Mouse (Mus musculus): ENCODE results near the gene 2310034G01Rik. TPM values are rescaled to one million over a fixed set of nuclear protein-coding genes. Genes with fewer than 3 reads are reported as not detected.

Gene 2310034G01Rik
- total RNA-seq, 2 experiments from 2014 or later = 0.33 to 0.38 TPM

DNA sequence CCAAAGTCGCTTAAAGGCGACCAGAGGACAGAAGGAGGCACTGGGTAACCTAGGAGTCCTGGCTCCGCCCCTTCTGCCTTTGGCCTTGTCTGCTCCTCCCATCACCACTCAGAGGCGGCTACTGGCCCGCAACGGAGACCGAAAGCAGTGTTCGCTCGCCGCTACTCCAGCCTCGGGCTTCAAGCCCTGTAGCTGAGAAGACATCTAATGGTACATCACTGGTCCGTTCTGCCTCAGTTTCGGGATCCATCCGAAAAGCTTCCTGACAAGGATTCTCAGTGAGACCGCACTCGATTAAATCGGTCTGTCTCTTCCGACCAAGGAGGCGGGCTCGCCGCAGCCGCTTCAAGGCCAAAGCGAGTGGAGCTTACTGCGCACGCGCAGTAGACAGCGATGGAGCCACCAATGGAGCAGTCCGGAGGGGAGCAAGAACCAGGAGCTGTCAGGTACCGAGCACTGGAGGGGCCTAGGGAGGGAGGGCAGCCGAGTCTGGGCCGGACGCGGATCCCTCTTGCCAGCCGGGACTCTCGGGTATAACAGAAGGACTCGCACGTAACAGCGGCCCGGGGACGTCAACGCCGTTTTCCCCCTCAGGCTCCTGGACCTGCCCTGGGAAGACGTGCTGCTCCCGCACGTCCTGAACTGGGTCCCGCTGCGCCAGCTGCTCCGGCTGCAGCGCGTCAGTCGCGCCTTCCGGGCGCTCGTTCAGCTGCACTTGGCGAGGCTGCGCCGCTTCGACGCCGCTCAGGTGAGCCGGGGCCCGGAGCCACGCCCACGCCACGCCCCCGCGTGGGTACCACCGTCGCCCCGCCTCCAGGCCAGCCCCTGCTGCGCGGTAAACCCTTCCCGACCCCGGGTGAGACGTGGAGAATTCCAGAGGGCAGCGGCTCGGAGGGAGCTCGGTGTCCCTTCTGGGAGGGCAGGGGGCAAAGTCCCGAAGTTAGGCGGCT, 21.7 kb downstream of the 2310034G01Rik start, which contains the start of gene Fbxl15:
TSS of gene Fbxl15 (plus strand) at position 104 of the 950 bp plus-strand sequence.
- peak; percentile 94 for DNase-seq

DNA sequence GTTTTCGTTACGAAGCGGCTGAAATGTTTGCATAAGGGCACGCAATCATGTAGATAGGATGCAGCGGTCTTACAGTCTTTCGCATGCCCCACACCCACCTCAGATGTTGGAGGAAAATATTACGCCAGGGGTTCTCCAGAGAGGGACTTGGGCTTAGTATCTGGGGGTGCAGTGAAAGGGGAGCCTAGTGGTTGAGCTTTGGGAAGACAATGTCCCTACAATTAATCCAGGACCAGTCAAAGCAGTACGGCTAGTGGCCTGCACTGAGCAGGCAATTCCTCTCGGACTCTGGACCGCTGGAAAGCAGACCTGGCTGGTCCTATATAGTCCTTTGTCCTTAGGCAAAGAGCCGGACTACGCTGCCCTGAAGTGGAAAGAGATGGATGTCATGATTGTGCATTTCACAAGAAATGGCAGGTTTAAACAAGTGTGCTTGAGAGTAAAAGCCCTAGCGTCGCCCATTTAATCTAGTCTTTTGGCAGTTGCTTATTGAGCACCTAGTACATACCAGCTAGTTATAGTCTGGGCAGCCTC, 22.5 kb downstream of the 2310034G01Rik start:
- DNase-seq = no peak

DNA sequence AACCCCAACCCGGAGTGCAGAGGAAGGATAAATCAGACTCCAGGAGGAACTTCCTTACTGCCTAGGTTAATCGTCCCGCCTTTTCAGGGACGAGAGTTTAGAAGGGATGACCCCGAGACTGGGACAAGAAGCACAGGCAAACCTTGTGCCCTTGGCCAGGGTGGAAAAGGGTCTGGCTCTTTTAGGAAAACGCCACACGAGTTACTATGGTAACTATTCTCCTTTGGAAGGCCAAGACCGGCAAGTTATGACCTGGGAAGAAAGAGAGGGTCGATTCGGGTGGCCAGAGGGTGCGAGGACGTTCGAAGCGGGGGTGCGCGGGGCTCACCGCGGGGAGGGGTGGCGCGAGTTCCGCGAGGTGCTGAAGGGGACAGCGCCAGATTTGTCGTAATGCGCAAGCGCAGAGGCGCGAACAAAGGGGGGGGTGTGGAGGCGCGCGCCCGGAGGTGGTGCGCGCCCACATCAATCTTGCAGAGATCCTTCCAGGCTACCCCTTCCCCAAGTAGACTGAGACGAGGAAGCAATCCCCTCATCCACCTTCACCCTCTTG, 23.3 kb downstream of the 2310034G01Rik start, which contains the start of gene Psd:
TSS of gene Psd (minus strand) at position 401 of the 550 bp plus-strand sequence.
- no peak for DNase-seq

DNA sequence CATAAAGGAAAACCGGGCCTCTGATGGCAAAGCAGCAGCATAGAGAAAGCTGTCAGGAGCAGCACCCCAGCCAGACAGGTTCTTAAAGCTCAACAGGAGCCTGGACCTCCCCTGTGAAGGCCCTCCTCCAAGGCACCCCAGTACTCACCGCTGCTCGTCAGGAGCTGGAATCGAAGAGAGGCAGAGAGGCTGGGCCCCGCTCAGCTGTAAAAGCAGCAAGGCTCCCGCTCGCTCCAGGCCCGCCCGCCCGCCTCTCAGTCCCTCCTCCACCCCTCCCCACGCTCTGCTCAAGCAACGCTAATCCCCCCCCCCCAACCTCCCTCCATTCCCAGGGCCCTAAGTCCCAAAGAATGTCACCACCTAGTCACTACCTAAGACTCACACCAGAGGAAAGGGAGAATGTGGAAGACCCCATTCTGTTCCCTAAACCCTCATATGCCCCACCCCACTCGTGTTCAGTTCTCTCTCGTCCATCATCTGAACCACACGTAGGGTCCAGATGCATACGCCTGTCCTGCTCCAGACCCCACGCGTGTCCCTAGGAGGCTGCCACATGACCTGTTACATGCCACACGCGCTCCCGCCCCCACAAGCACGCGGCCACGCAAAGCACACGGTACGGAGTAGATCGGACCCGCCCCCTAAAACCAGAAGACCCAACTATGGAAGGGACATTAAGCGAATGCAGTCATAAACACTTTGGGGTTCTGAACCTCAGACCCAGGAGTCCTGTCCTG, 23.9 kb downstream of the 2310034G01Rik start:
- no peak for DNase-seq

DNA sequence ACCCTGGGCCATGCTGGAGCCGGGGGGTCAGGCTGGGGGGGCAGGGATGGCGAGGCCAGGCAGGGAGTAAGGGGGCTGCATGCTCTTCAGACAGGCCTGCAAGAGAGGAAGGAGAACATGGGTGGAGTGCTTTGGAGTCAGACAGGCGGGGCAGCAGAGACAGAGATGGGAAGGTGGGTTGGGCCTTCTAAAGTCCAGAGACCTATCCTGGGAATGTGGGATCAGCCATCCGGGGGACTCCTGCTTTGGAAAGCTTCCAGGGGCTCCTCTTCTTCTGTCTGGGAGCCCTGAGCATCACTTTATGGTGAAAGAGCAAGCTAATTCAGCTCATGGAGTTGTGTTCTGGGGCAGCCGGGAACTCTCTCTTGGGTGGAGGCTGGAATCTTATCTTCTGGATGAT, 25.2 kb downstream of the 2310034G01Rik start:
- DNase-seq = no peak

DNA sequence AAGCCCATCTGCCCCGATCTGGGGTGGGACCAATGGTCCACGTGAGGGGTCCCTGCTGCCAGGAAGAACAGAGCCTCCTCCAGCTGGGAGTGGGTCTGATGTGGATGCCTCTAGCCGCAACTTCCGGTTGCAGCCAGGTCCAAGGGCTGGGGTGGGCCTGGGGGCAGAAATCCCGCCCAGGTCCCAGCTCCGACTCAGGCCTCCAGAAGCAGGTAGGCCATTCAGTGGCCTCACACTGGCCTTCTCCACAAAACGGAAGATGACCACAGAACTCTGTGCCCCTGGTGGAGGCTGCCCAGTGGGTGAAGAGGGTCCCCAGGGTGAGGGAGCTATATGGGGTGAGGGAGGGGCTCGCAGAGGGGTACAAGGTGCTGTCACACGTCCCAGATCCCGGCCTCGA, 25.7 kb downstream of the 2310034G01Rik start:
- DNase-seq = no peak

DNA sequence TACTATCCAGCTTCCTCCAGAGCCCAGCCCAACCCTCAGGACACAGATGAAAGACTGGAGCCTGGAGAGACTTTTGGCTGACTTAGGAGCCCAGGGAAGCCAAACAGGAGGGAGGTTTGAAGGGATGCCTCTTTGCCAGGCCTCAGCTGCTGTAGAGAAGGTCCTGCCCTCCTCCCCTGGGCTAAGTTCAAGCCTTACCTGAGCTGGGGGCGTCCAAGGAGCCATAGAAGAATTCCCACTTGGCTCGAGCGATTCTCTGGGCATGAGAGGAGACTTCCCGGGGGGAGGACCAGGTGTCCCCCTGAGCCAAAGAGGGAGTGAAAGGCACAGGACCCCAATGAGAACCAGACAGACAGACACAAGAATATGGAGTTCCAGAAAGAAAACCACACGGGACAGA, 26.4 kb downstream of the 2310034G01Rik start:
- no peak for DNase-seq

DNA sequence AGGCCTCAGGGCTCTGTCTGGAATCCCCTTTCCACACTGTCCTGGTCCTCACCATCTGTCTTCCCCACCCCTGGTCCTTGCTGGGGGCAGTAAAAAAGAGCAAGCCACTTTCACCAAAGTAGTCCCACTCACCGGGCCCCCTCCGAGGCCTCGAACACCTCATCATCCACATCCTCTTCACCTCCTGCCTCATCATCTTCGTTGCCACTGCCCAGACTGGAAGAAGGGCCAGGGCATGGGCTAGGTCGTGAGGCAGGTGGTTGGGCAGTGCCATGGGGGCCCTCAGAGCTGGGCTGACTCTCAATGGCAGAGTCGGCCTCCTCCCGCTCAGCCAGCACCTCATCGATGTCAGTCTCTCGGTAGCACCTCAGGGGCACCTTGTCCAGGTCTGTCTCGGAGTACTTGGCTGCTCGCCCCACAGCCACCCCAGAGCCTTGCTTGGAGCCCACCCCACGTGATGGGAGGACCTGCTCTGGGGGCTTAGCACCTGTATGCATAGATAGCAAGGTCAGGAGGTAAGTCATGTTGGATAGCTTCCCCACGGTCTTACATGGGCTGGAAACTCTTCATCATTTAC, 27.0 kb downstream of the 2310034G01Rik start:
- DNase-seq = no peak

DNA sequence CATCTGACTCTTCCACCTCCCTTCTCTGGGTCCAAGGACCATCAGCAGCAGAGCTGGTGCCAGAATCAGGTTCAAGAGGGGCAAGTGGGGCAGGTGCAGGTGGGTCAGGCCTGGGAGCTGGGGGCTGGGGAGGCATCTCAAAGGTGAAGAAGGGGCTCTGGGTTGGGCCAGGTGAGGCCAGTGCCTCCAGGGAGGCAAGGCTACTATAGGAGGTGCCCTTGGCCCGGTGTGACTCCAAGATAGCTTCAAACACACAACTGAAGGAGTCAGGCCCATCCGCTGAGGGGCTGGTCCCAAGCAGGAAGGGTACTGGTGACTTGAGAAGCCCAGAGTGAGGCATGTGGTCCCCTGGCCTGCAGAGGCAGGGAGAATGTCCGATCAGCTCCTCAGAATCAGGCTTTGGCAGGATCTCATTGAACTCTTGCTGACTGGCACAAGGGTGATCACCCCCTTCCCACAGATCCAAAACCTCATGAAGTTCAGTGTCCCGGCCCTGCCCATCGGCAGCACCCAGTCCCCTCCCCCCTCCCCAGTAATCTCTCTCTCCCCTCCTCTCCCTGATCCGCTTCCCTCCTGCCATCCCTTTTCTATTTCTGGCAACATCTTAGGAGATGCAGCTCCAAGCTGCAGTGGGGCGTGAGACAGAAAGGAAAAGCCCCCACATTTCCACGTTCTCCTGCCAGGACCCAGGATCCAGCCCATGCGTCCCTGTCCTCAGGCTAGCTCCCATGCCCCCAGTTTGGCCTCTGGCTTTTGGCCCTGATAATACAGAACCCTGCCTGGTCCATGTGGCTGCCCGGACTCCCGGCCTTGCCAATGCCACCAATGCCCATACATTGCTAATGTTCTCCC, 27.7 kb downstream of the 2310034G01Rik start:
- DNase-seq = no peak

DNA sequence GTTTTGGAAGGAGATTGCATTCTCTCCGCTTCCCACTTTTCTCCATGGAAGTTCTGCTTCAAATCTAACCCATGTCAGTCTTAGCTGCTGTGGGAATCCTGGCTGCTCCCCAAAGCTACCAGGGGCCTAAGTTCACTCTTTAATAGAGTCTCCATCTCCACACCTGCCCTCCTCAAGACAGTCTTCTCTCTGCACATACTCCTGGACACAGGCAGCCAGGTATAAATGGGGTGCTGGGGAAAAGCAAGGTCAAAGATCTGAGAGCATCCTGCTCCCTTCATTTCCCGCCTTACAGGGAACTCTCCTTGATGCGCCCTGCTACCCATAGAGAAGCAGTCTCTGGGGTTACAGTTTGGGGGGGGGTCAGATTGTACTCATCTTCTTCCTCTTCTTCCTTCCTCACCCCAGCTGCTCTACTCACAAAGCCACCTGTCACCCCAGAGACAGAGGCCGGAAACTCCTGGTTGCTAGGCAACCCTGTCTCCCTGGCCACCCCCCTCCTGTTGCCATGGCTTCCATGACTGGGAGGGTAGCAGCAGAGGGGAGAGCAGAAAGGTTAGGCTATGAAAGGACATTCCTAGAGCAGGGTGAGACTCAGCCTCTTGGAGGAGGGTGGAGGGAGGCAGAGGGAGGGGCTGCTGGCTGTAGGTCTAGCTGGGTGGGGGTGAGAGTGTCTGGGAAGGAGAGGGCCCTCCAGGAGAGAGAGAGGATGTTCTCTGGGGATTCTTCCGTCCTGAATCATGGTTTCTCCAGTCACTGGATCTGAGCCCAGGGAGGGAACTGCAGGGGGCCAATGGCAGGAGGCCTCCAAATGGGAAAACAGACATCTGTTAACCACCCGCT, 28.8 kb downstream of the 2310034G01Rik start:
- no peak for DNase-seq

DNA sequence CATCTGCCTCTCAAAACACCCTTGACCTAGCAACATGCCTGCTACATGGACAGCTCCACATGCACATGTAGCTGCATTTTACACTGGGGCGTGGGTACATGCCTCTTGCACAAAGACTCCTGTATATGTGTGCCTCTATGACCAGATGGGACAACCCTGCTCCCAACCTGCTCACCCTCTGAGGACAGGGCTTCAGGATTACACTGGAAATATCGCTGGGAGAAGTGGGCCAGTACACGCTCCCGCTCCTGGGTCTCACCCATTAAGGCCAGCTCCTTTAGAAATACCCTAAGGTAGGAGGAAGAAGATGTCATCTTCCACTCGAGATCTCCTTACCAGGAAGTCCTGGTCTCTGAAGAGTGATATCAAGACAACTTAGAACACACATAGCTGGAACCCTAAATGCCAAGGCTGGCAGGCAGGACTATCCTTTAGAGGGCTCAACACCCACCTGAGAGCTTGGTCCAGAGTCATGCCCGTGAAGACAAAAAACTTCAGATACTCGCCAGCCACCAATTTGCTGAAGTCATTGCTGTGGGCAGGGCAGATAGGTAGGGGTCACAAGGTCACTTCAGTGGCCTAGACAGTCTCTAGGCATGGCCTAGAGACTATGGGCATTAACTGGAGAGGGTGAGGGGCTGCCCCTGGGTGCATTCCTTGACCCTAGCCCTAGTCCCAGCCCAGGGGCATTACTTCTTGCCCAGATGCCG, 29.9 kb downstream of the 2310034G01Rik start:
- DNase-seq = no peak

DNA sequence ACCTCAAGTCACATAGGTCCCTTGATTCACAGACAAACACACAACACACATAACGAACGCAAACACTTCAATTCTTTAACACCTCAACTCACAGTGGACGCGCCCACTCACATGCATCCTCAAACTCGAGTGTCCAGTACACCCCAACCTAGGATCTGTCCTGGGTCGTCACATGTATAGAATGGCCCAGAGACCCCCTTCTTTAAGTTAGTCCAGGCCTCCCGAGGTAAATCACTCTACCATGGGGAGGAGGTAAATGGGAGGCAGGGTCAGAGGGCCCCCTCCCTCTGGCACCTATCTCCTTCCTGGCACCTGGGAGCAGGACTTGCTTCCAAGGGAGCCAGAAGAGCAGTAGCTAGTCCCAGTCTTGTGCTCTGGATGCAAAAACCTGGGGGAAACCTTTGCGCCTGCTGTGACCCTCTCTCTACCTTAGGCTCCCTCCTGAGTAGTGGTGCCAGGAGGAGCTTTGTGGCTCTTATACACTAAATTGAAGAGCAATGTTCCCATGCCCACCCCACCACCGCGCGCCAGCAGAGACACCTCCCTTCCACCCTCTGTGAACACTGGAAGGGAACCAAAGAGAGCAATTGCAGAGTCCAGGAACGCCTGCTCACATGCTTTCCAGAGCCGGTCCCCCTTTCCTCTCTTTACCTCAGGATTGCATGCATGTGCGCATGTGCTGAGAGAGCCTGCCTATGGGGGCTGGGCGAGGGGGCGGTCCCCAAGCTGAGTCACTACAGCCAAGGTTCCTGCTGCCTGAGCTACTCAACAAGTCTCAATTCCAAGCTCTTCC, 31.3 kb downstream of the 2310034G01Rik start:
- DNase-seq = peak; percentile 3

DNA sequence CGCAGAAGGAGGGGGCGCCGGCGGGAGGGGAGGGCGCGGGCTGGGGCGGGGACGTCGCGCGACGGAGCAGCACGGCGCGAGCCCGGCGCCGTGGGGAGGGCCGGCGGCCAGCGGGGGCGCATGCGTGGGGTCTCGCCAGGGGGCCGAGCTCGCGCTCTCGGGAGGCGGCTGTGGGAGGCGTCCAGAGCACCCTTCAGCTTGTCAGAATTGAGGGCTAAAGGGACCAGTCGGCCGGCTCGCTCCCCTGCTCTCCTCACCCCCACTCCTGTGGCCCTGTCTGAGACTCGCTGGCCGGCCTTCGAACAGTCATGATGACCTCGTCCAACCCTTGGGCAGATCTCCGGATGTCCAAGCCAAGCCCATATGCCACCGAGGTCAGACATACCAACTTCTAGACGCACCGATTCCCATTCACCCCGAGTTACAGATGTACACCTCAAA, 32.1 kb downstream of the 2310034G01Rik start:
- peak; percentile 24 for DNase-seq

DNA sequence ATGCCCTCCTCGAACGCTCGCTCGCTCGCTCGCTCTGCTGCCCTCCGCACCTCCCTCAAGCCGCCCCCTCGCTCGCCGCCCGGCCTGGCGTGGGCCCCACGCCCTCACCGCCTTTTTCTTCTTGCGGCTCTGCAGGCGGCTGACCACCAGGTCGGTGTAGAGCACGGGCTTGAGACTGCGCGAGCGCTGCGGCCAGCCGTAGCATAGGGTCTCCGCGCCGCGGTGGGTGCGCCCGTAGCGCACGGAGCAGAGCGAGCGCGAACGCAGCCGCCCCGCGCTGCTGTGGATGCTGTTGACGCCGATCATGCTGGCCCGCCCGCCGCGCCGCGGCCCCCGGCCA, 32.6 kb downstream of the 2310034G01Rik start:
- peak; percentile 2 for DNase-seq

DNA sequence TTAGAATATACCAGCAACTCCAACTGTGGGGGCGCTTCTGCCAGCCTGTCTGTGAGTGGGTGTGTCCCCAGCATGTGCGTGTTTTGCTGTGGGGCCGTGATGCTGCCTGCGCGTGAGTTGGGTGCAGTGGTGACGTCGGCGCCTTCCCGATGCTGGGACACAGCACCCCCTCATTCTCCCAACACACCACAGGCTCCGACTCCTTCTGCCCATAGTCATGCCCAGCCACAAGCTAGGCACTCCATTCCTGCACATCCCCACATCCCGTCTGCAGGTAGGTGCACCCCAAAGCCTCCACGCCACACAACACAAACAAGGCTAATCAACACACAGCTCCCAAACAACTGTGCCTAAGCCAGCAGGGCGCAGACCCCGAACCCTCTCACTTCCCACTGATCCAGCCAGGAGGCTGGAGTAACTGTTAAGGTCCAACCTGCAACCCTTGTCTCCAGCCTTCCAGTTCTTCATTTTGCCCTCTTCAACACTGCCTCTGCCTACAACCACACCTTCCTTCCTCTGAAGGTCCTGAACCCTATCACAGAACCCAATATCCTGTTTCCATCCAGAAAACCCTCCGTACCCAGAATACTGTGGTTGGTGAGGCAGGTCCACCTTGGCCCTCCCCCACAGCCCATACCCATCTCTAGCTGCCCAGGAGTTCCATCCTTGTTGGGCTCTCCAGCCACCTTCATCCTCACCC, 33.1 kb downstream of the 2310034G01Rik start:
- DNase-seq = peak; percentile 4

DNA sequence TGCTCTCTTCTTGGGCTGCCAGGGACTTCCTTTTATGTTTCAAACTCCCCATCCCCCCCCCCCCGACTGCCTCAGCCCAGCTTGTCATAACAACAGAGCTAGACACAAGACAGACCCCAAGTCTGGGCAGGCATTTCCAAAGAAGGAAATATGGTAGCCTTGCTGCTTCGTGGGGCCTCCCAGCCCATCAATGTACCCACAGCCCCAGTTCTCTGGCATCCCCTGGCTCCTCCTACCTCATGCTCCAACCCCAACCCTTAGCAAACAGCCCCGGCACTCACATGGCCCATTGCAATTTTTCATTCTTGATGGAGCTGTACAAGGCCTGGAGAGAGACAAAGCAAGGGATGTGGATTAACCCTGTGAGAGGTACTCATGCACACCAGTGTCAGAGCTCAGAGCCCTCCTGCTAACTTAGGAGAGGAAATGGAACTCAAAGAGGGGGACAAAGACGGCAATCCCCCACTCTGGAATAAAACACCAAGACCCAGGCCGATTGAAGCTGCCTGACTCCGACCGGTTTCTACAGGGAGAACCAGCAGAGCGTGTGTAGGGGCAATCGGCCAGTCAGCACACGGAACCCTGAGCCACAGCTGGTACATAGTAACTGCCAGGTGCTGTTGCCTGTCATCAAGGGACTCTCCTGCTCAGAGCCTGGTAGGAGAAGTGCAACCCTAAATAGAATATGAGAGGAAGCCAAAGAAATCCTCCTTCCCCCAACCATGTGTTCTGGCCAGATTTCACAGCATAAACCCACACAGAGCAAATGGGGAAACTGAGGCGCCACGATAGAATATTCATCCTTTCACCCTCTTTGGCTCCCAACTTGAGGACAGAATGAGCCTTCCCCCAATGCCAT, 34.1 kb downstream of the 2310034G01Rik start:
- peak; percentile 3 for DNase-seq
